12 mouse cellular contexts compared by ENCODE assay signal in genomic region chr1:62716836-62717478, GRCm38 (mm10). TPM values are rescaled to one million over a fixed set of nuclear protein-coding genes. Genes with fewer than 3 reads are reported as not detected.
A peak's percentile ranks its signal among the peaks of the same experiment; 100 is the strongest.
DNase-seq lines count a peak whose midpoint lies in the region; ATAC-seq lines count a peak whose summit lies in the region.
"Had no signal": no experiment of that assay in that cellular context is flagged by ENCODE, and none has a peak within 500 bp of the region (broad histone marks: within the 10 kb centered on the region; RNA-seq: fewer than 3 reads in every experiment).

No protein-coding gene starts in this region.

- 21% methylated on average over 10 of the region's 10 CpGs for WGBS in kidney, embryonic 16.5 days
- 21% methylated on average over 10 of the region's 10 CpGs for WGBS in forebrain, embryonic 16.5 days
- WGBS in midbrain, embryonic 16.5 days: 31% methylated on average over 10 of the region's 10 CpGs

- ATAC-seq in kidney, embryonic 16.5 days (ENCODE audit: low FRiP score, low TSS enrichment): peak; percentile 46; the same call in 1 of the 2 replicates
- peak; percentile 37; the same call in 1 of the 2 replicates for ATAC-seq in forebrain, embryonic 16.5 days
- peak; percentile 47; the same call in 1 of the 2 replicates for ATAC-seq in midbrain, embryonic 16.5 days
- ATAC-seq in erythroid progenitor cell, adult 5-6 weeks (replicated peaks; ENCODE audit: low FRiP score, poor library complexity, severe bottlenecking): no peak

- no peaks in the 10 kb centered on the region for H3K36me3 ChIP-seq in kidney, embryonic 16.5 days (ENCODE audit: insufficient read depth, low read length)
- H3K36me3 ChIP-seq in forebrain, embryonic 16.5 days (ENCODE audit: control insufficient read depth, insufficient read depth): no peaks in the 10 kb centered on the region
- no peaks in the 10 kb centered on the region for H3K36me3 ChIP-seq in midbrain, embryonic 16.5 days (ENCODE audit: control insufficient read depth, insufficient read depth, low read length)
- H3K36me3 ChIP-seq: liver, embryonic 15.5 days had no signal

- H3K4me2 ChIP-seq in kidney, embryonic 16.5 days (replicated peaks; ENCODE audit: low read depth, low read length): peak overlapping the region; percentile 1; the same call in 1 of the 2 replicates
- peak overlapping the region; percentile 31 for H3K4me2 ChIP-seq in forebrain, embryonic 16.5 days (ENCODE audit: low read length)
- peak overlapping the region; percentile 22 for H3K4me2 ChIP-seq in midbrain, embryonic 16.5 days (ENCODE audit: low read length)
- H3K4me2 ChIP-seq: liver, embryonic 15.5 days had no signal

- H3K9me3 ChIP-seq in kidney, embryonic 16.5 days (ENCODE audit: low read length): no peaks in the 10 kb centered on the region
- no peaks in the 10 kb centered on the region for H3K9me3 ChIP-seq in forebrain, embryonic 16.5 days (ENCODE audit: control insufficient read depth, low read length)
- no peaks in the 10 kb centered on the region for H3K9me3 ChIP-seq in midbrain, embryonic 16.5 days (replicated peaks; ENCODE audit: control insufficient read depth, low read length, poor library complexity, severe bottlenecking)
- H3K9me3 ChIP-seq: liver, embryonic 15.5 days had no signal

- H3K4me3 ChIP-seq in kidney, embryonic 16.5 days (ENCODE audit: low read length): no peak overlapping the region
- 0 out of 2 replicates have a peak overlapping the region, but pooled peaks have one; percentile 5 for H3K4me3 ChIP-seq in brown adipose tissue, adult 24 weeks (ENCODE audit: insufficient read depth, low read depth, low read length)
- no peak overlapping the region; the same call in 1 of the 2 replicates for H3K4me3 ChIP-seq in forebrain, embryonic 16.5 days (replicated peaks; ENCODE audit: low read length)
- no peak overlapping the region for H3K4me3 ChIP-seq in midbrain, embryonic 16.5 days (ENCODE audit: low read depth, low read length)
- H3K4me3 ChIP-seq: liver, embryonic 15.5 days had no signal

- peaks cover 11% of the 10 kb centered on the region for H3K4me1 ChIP-seq in kidney, embryonic 16.5 days (ENCODE audit: insufficient read depth, low read length)
- peaks cover 65% of the 10 kb centered on the region for H3K4me1 ChIP-seq in brown adipose tissue, adult 24 weeks (ENCODE audit: control insufficient read depth, insufficient read depth, insufficient read length, low read length)
- peaks cover 23% of the 10 kb centered on the region for H3K4me1 ChIP-seq in forebrain, embryonic 16.5 days (replicated peaks; ENCODE audit: control insufficient read depth, insufficient read depth, low read length)
- H3K4me1 ChIP-seq in midbrain, embryonic 16.5 days (ENCODE audit: control insufficient read depth, insufficient read depth, low read length): peaks cover 21% of the 10 kb centered on the region

- H3K9ac ChIP-seq in kidney, embryonic 16.5 days (replicated peaks; ENCODE audit: low read length): no peak overlapping the region
- H3K9ac ChIP-seq in forebrain, embryonic 16.5 days (replicated peaks; ENCODE audit: low read depth, low read length): 0 out of 2 replicates have a peak overlapping the region, but pooled peaks have one; percentile 9
- no peak overlapping the region for H3K9ac ChIP-seq in midbrain, embryonic 16.5 days (ENCODE audit: low read depth, low read length)
- H3K9ac ChIP-seq: liver, embryonic 15.5 days had no signal

- no peak overlapping the region for H3K27ac ChIP-seq in kidney, embryonic 16.5 days (ENCODE audit: low read length)
- peak overlapping the region; percentile 81 for H3K27ac ChIP-seq in brown adipose tissue, adult 24 weeks (replicated peaks; ENCODE audit: low read depth, low read length)
- no peak overlapping the region; the same call in 1 of the 2 replicates for H3K27ac ChIP-seq in forebrain, embryonic 16.5 days (ENCODE audit: low read length)
- H3K27ac ChIP-seq in midbrain, embryonic 16.5 days (ENCODE audit: low read length): no peak overlapping the region
- H3K27ac ChIP-seq: liver, embryonic 15.5 days had no signal

- H3K27me3 ChIP-seq in kidney, embryonic 16.5 days (ENCODE audit: insufficient read depth, low read length): peaks cover 33% of the 10 kb centered on the region
- no peaks in the 10 kb centered on the region for H3K27me3 ChIP-seq in forebrain, embryonic 16.5 days (replicated peaks; ENCODE audit: control insufficient read depth, insufficient read depth, low read length)
- H3K27me3 ChIP-seq in midbrain, embryonic 16.5 days (ENCODE audit: control insufficient read depth, insufficient read depth, low read depth, low read length): no peaks in the 10 kb centered on the region
- H3K27me3 ChIP-seq: liver, embryonic 15.5 days had no signal

- DNase-seq in kidney, postnatal 4 days: no peak
- DNase-seq in ovary, postnatal 14 days (ENCODE audit: low spot score): no peak
- no peak for DNase-seq in kidney, postnatal 36 days
- DNase-seq: cerebellum, adult 9-11 months; gastrocnemius, postnatal 14 days; thymus, adult 18-20 months had no signal

RNA-seq across cellular contexts. Expression of gene Nrp2, which starts 13.9 kb away (rescaled TPM):
- 10.2 and 11.2 TPM in 2 replicates for polyA plus RNA-seq in kidney, embryonic 16.5 days (2015; fragmentation: Nextera tagmentation; extraction: Ambion mirVana)
- 40.3 and 43.2 TPM in 2 replicates for polyA plus RNA-seq in brown adipose tissue, adult 24 weeks (2012; ENCODE audit: insufficient read depth, insufficient read length, missing spikeins)
- polyA plus RNA-seq in forebrain, embryonic 16.5 days (2015; fragmentation: Nextera tagmentation; extraction: Ambion mirVana): 31.1 and 43.9 TPM in 2 replicates
- polyA plus RNA-seq in midbrain, embryonic 16.5 days (2015; fragmentation: Nextera tagmentation; extraction: Ambion mirVana): 23.4 and 33.3 TPM in 2 replicates
- 0.72 and 1.7 TPM in 2 replicates for total RNA-seq in erythroid progenitor cell, adult 5-6 weeks (2015; ENCODE audit: low replicate concordance)
- total RNA-seq in erythroid progenitor cell, adult 5-6 weeks (2017; ENCODE audit: low replicate concordance): 1.3 and 2.7 TPM in 2 replicates
